Comparison of ENCODE assay signal across 1 mouse cellular context in the genomic region with DNA sequence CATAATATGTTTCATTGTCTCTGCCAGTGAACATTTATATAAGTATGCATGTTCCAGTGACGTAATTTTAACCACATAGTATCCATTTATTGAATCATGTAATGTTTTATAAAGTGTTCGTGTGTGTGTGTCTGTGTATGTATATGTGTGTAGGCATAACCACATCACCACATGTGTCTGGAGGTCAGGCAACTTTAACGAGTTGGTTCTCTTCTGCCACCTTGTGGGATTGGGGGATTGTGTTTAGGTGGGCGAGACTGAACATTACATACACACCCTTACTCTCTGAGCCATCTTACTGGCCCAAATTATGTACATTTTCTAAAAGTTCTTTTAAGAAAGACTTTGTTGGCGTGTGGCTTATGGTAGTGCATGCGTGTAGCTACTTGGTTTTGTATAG.
TF ChIP-seq lines count a peak whose summit lies in the region.

No protein-coding gene starts in this region.

TF ChIP-seq in MEL, 35 proteins besides CTCF, POLR2A, EP300 and RAD21:
- TF ChIP-seq SMC3 (IDR thresholded peaks at IDR 0.05; ENCODE audit: low read depth, low read length), result peak; percentile 39
- TF ChIP-seq NELFE (IDR thresholded peaks at IDR 0.05; ENCODE audit: low read depth, low read length), result no peak
- TF ChIP-seq UBTF (IDR thresholded peaks at IDR 0.05; ENCODE audit: borderline replicate concordance, insufficient read depth, low read depth, low read length), result no peak
- no peak for TF ChIP-seq USF2 (IDR thresholded peaks at IDR 0.05; ENCODE audit: borderline replicate concordance in 1 of 2, insufficient read depth in 1 of 2, low read depth in 1 of 2, low read length in 2 of 2)
